Mouse (Mus musculus): ENCODE results near the gene Copz2.

GRCm38 (mm10) chr11:96829403-96829812, 20.3 kb upstream of the Copz2 start:
- TF ChIP-seq CTCF (conservative IDR thresholded peaks at IDR 0.05; ENCODE audit: low read length) (no peak), NANOG (IDR thresholded peaks at IDR 0.05; ENCODE audit: borderline replicate concordance, low read length) (no peak), POU5F1 (IDR thresholded peaks at IDR 0.05; ENCODE audit: borderline replicate concordance, low read length) (no peak)

All from E14TG2a.4 (cell line).